Mouse (Mus musculus) neural tube, embryonic 10.5 days (tissue): Measurements from ENCODE around the gene Gm10643.

ENCODE experiments used
- DNase-seq: peaks from one replicate; pipeline ENCODE4 v3.0.0-alpha.2; 2017; ENCODE audit warnings: low spot score; ENCODE audit errors: extremely low spot score

Gm10643 gene

GRCm38 (mm10) chr8:84071921-84072320, 7.0 kb upstream of the Gm10643 start:
- no peak for DNase-seq

- DNase-seq, result no peak
Observed at GRCm38 (mm10) chr8:84070667-84071066, 5.7 kb upstream of the Gm10643 start.

- DNase-seq, result no peak
Observed at GRCm38 (mm10) chr8:84070241-84070640, 5.3 kb upstream of the Gm10643 start.

- no peak for DNase-seq
Observed at GRCm38 (mm10) chr8:84069750-84070149, 4.8 kb upstream of the Gm10643 start.

GRCm38 (mm10) chr8:84069169-84069568, 4.2 kb upstream of the Gm10643 start:
- DNase-seq, result no peak

GRCm38 (mm10) chr8:84068316-84069035, 3.5 kb upstream of the Gm10643 start:
- no peak for DNase-seq

- no peak for DNase-seq
Observed at GRCm38 (mm10) chr8:84067911-84068310, 3.0 kb upstream of the Gm10643 start.

GRCm38 (mm10) chr8:84067047-84067573, 2.2 kb upstream of the Gm10643 start:
- DNase-seq, result peak; percentile 95

GRCm38 (mm10) chr8:84066291-84066930, 1.5 kb upstream of the Gm10643 start, which contains the start of gene Rfx1:
TSS of gene Rfx1 (plus strand) at chr8:84066834.
- DNase-seq, result peak; percentile 98

- DNase-seq, result no peak
Observed at GRCm38 (mm10) chr8:84065457-84066072, 628 bp upstream of the Gm10643 start.

- no peak for DNase-seq
Observed at GRCm38 (mm10) chr8:84063861-84064610, 901 bp downstream of the Gm10643 start.

GRCm38 (mm10) chr8:84060245-84060644, 4.7 kb downstream of the Gm10643 start:
- DNase-seq, result no peak

GRCm38 (mm10) chr8:84059226-84059625, 5.7 kb downstream of the Gm10643 start:
- no peak for DNase-seq

- DNase-seq, result no peak
Observed at GRCm38 (mm10) chr8:84057827-84058226, 7.1 kb downstream of the Gm10643 start.

- no peak for DNase-seq
Observed at GRCm38 (mm10) chr8:84053229-84053628, 11.7 kb downstream of the Gm10643 start.

- no peak for DNase-seq
Observed at GRCm38 (mm10) chr8:84052746-84053145, 12.2 kb downstream of the Gm10643 start.

- DNase-seq, result no peak
Observed at GRCm38 (mm10) chr8:84048171-84048570, 16.8 kb downstream of the Gm10643 start.

- DNase-seq, result no peak
Observed at GRCm38 (mm10) chr8:84046505-84046904, 18.4 kb downstream of the Gm10643 start.

GRCm38 (mm10) chr8:84044900-84045299, 20.0 kb downstream of the Gm10643 start, which contains the start of gene Rln3:
TSS of gene Rln3 (minus strand) at chr8:84045000.
- DNase-seq, result no peak

GRCm38 (mm10) chr8:84044103-84044502, 20.8 kb downstream of the Gm10643 start:
- no peak for DNase-seq

GRCm38 (mm10) chr8:84042948-84043342, 22.0 kb downstream of the Gm10643 start:
- DNase-seq, result no peak
